Mouse (Mus musculus) gastrocnemius, adult 2 months (tissue): ENCODE measurements around the gene Ppard. TPM values are rescaled to one million over a fixed set of nuclear protein-coding genes. Genes with fewer than 3 reads are reported as not detected.
A peak's percentile ranks its signal among the peaks of the same experiment; 100 is the strongest.
"Not testable (repeated sequence)": the region's sequence is repeated elsewhere in the genome, so short reads cannot be mapped to it uniquely, and the experiment has no call there.

Source experiments
- DNase-seq: peaks from one replicate; pipeline ENCODE4 v3.0.0; 2022
- H3K27ac ChIP-seq: fragments of 200-600 bp; 2 replicates; pipeline ENCODE4 v1.8.1; 2022; ENCODE audit warnings: mild to moderate bottlenecking
- H3K4me3 ChIP-seq: fragments of 200-600 bp; 2 replicates; pipeline ENCODE4 v1.8.1; 2022; ENCODE audit warnings: mild to moderate bottlenecking, moderate library complexity
- CTCF ChIP-seq: fragments of 200-600 bp; IDR thresholded peaks from 2 replicates; pipeline ENCODE4 v1.8.1; 2022; ENCODE audit warnings: antibody characterized with exemption, mild to moderate bottlenecking, moderate library complexity
- intact Hi-C: fragments of 180-260 bp; cut with DNase I; formaldehyde crosslinking; loops from one replicate; pipeline ENCODE4 v1.15.1; 2025
- total RNA-seq, 2 experiments: library from RNA; stranded (reverse); gene quantifications; 2 replicates each; pipeline ENCODE4 v1.2.3; 2021

Ppard gene
- total RNA-seq, 2 experiments from 2014 or later: 29.1 to 30.7 TPM

- Histone ChIP-seq H3K27ac (no peak overlapping the region), H3K4me3 (no peak overlapping the region)
- intact Hi-C loops: no loop called here
- DNase-seq: no peak
- TF ChIP-seq CTCF: peak; percentile 2; the same call in 1 of the 2 replicates
Measured at GRCm38 (mm10) chr17:28316476-28316875, 84.0 kb downstream of the Ppard start.

- TF ChIP-seq CTCF: no peak
- intact Hi-C loops: no loop called here
- no peak for DNase-seq
- Histone ChIP-seq H3K4me3 (no peak overlapping the region), H3K27ac (no peak overlapping the region)
Measured at GRCm38 (mm10) chr17:28317091-28317490, 84.6 kb downstream of the Ppard start.

- intact Hi-C loops: no loop called here
- Histone ChIP-seq H3K27ac (no peak overlapping the region), H3K4me3 (no peak overlapping the region)
- TF ChIP-seq CTCF: no peak
- no peak for DNase-seq
Measured at GRCm38 (mm10) chr17:28317725-28318124, 85.2 kb downstream of the Ppard start.

GRCm38 (mm10) chr17:28321700-28322099 lies 89.2 kb downstream of the Ppard start:
- TF ChIP-seq CTCF: no peak
- no peak for DNase-seq
- intact Hi-C loops: no loop called here
- Histone ChIP-seq H3K27ac (no peak overlapping the region), H3K4me3 (no peak overlapping the region)

- H3K27ac ChIP-seq: peak overlapping the region; percentile 54; the same call in 1 of the 2 replicates
- intact Hi-C loops: no loop called here
- DNase-seq: no peak
- TF ChIP-seq CTCF: no peak
- no peak overlapping the region for H3K4me3 ChIP-seq
Measured at GRCm38 (mm10) chr17:28323786-28324185, 91.3 kb downstream of the Ppard start.

- intact Hi-C loops, H3K4me3 ChIP-seq, H3K27ac ChIP-seq, DNase-seq: not testable (repeated sequence)
- TF ChIP-seq CTCF: peak; percentile 15; the same call in 1 of the 2 replicates
Measured at GRCm38 (mm10) chr17:28324416-28324815, 91.9 kb downstream of the Ppard start.

GRCm38 (mm10) chr17:28325751-28326150 lies 93.3 kb downstream of the Ppard start:
- DNase-seq: no peak
- no peak for TF ChIP-seq CTCF
- H3K4me3 ChIP-seq: no peak overlapping the region
- intact Hi-C loops: loop anchor here (5.0 kb wide), 1 partner anchor 98 kb away; no protein-coding TSS in a partner anchor
- no peak overlapping the region for H3K27ac ChIP-seq

GRCm38 (mm10) chr17:28326951-28327350 lies 94.5 kb downstream of the Ppard start:
- DNase-seq: no peak
- Histone ChIP-seq H3K4me3 (no peak overlapping the region), H3K27ac (peak overlapping the region; percentile 88)
- intact Hi-C loops: loop anchor here (5.0 kb wide), 1 partner anchor 100 kb away; no protein-coding TSS in a partner anchor
- TF ChIP-seq CTCF: no peak

- TF ChIP-seq CTCF: no peak
- H3K27ac ChIP-seq: peak overlapping the region; percentile 88
- peak overlapping the region; percentile 86 for H3K4me3 ChIP-seq
- no peak for DNase-seq
- intact Hi-C loops: loop anchor here (1.0 to 5.0 kb wide), 2 partner anchors 40 to 100 kb away; no protein-coding TSS in a partner anchor
Measured at GRCm38 (mm10) chr17:28327673-28328325, 95.3 kb downstream of the Ppard start.

GRCm38 (mm10) chr17:28328366-28328928 lies 95.9 kb downstream of the Ppard start, which contains the start of gene Rpl10a:
Gene Rpl10a, plus strand, starts transcription at chr17:28328471.
- Histone ChIP-seq H3K4me3 (peak within 1 kb of the TSS; percentile 86), H3K27ac (peak within 1 kb of the TSS; percentile 88)
- DNase-seq: peak; percentile 98
- intact Hi-C loops: loop anchor here (1.0 to 5.0 kb wide), 2 partner anchors 39 to 101 kb away; no protein-coding TSS in a partner anchor
- peak; percentile 94 for TF ChIP-seq CTCF

GRCm38 (mm10) chr17:28328946-28329345 lies 96.4 kb downstream of the Ppard start:
- Histone ChIP-seq H3K27ac (peak overlapping the region; percentile 88), H3K4me3 (peak overlapping the region; percentile 86)
- DNase-seq: no peak
- intact Hi-C loops: loop anchor here (1.0 to 5.0 kb wide), 2 partner anchors 38 to 102 kb away; no protein-coding TSS in a partner anchor
- no peak for TF ChIP-seq CTCF

- Histone ChIP-seq H3K4me3 (peak overlapping the region; percentile 86), H3K27ac (peak overlapping the region; percentile 88)
- DNase-seq: no peak
- intact Hi-C loops: loop anchor here (2.0 to 5.0 kb wide), 2 partner anchors 21 to 102 kb away; partner anchors contain the start of gene Tead3
- TF ChIP-seq CTCF: no peak
Measured at GRCm38 (mm10) chr17:28329503-28330231, 97.2 kb downstream of the Ppard start.
